Mouse (Mus musculus) lung, postnatal 0 days (tissue): ENCODE data around the gene Bmp8a.

Source experiments
- CTCF ChIP-seq: IDR thresholded peaks from 2 replicates; pipeline ENCODE4 v1.5.1; 2016; ENCODE audit warnings: antibody characterized with exemption, mild to moderate bottlenecking
- EP300 ChIP-seq: IDR thresholded peaks from 2 replicates; pipeline ENCODE4 v1.6.1; 2016; ENCODE audit warnings: antibody characterized with exemption, mild to moderate bottlenecking, control low read depth

GRCm38 (mm10) chr4:123382051-123382450, 39.0 kb upstream of the Bmp8a start:
- TF ChIP-seq CTCF = no peak
- TF ChIP-seq EP300 = no peak
